Mouse (Mus musculus) erythroblast, embryonic 14.5 days (primary cell): ENCODE data around the gene Rap1gap2.

Experiments used
- GATA1 ChIP-seq: IDR thresholded peaks from 2 replicates; pipeline ENCODE4 v1.6.1; 2012; ENCODE audit warnings: low read length, inconsistent platforms, mixed read lengths
- TAL1 ChIP-seq: IDR thresholded peaks from 3 replicates; pipeline ENCODE4 v1.6.1; 2012; ENCODE audit warnings: low read length, inconsistent platforms, mixed read lengths

GRCm38 (mm10) chr11:74566326-74566874 lies 44.3 kb downstream of the Rap1gap2 start:
- TF ChIP-seq GATA1 (no peak), TAL1 (no peak)
